Mouse (Mus musculus): Measurements from ENCODE around the gene Gcgr.

DNA sequence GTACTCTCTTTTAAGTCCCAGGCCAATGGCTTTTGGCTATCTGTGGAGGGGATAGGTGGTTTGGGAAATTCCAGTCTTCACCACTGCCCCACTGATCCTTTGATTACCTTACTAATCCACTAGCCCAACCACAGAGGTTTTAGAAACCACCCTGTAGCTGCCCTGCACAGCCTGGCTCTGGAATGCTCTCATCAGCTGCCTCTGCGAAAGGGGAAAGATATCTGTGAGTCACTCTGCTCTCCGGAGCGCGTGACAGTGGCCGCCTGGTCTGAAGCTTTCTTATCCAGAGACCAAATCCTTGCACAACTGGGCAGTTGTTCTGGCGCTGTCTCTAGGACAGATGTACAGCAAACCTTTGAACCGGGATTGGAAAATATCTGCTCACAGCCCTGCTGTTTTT lies 24.3 kb downstream of the Gcgr start:
- TF ChIP-seq GATA1 (IDR thresholded peaks at IDR 0.05; ENCODE audit: low read length) (no peak), TAL1 (IDR thresholded peaks at IDR 0.05; ENCODE audit: low read length) (no peak)

All from erythroblast, embryonic 14.5 days (primary cell).